Mouse (Mus musculus) limb, embryonic 14.5 days (tissue): ENCODE results near the gene B9d1. TPM values are rescaled to one million over a fixed set of nuclear protein-coding genes. Genes with fewer than 3 reads are reported as not detected.

Source experiments
- ATAC-seq: fragments of 200-750 bp; cut with Nextera tagmentation; 2 replicates; pipeline ENCODE4 v1.8.0; 2017; ENCODE audit warnings: low read depth, moderate number of reproducible peaks, moderate TSS enrichment; ENCODE audit not compliant: low FRiP score
- DNase-seq: peaks from one replicate; pipeline ENCODE4 v3.0.0-alpha.2; 2015; ENCODE audit warnings: low spot score
- H3K27ac ChIP-seq: fragments of 300-500 bp; sonication (generic); replicated peaks from 2 replicates; pipeline ENCODE4 v1.5.1; 2014; ENCODE audit warnings: low read depth, mild to moderate bottlenecking, low read length, moderate library complexity, mixed read lengths
- H3K27me3 ChIP-seq: fragments of 300-500 bp; sonication (generic); 2 replicates; pipeline ENCODE4 v1.6.1; 2014; ENCODE audit warnings: low read length, mixed read lengths; ENCODE audit not compliant: control insufficient read depth, insufficient read depth
- H3K36me3 ChIP-seq: fragments of 300-500 bp; sonication (generic); 2 replicates; pipeline ENCODE4 v1.6.1; 2014; ENCODE audit warnings: mild to moderate bottlenecking, low read length, moderate library complexity, mixed read lengths; ENCODE audit not compliant: control insufficient read depth, insufficient read depth
- H3K4me1 ChIP-seq: fragments of 300-500 bp; sonication (generic); 2 replicates; pipeline ENCODE4 v1.6.1; 2014; ENCODE audit warnings: antibody characterized with exemption, low read length, mixed read lengths; ENCODE audit not compliant: control insufficient read depth, insufficient read depth
- H3K4me2 ChIP-seq: fragments of 300-500 bp; sonication (generic); replicated peaks from 2 replicates; pipeline ENCODE4 v1.6.1; 2014; ENCODE audit warnings: low read depth, mild to moderate bottlenecking, low read length, moderate library complexity; ENCODE audit not compliant: severe bottlenecking
- H3K4me3 ChIP-seq: fragments of 300-500 bp; sonication (generic); replicated peaks from 2 replicates; pipeline ENCODE4 v1.5.1; 2014; ENCODE audit warnings: low read length
- H3K9ac ChIP-seq: fragments of 300-500 bp; sonication (generic); 2 replicates; pipeline ENCODE4 v1.6.1; 2014; ENCODE audit warnings: mild to moderate bottlenecking, low read depth, low read length, moderate library complexity; ENCODE audit not compliant: severe bottlenecking
- H3K9me3 ChIP-seq: fragments of 300-500 bp; sonication (generic); 2 replicates; pipeline ENCODE4 v1.6.1; 2016; ENCODE audit warnings: low read length; ENCODE audit not compliant: control insufficient read depth
- POLR2A ChIP-seq: fragments of 200-500 bp; IDR thresholded peaks from 2 replicates; pipeline ENCODE4 v1.8.0; 2012; ENCODE audit warnings: inconsistent platforms, mild to moderate bottlenecking, moderate library complexity, borderline replicate concordance; ENCODE audit not compliant: insufficient read depth, insufficient read length; ENCODE audit errors: extremely low read depth
- WGBS: fragments of 180-500 bp; shearing (Covaris S2); extraction: QIAGEN DNeasy Blood & Tissue Kit; methylation state at CpG from one replicate; pipeline ENCODE4 v1.1.7; 2014; 5-methylcytosine and 5-hydroxymethylcytosine counted together
- polyA plus RNA-seq, 2 experiments: library from polyadenylated mRNA; depleted of rRNA in 1 of 2; stranded (reverse) in 1 of 2; unstranded in 1 of 2; fragments of >200 nt; fragmentation: Nextera tagmentation in 1 of 2; extraction: Ambion mirVana in 1 of 2; gene quantifications; 2 replicates each; pipeline versions ENCODE4 v1.2.1 to v1.2.3; 2012 to 2014

The B9d1 gene
- polyA plus RNA-seq, 2 experiments, result 28.2 to 37.2 TPM

DNA sequence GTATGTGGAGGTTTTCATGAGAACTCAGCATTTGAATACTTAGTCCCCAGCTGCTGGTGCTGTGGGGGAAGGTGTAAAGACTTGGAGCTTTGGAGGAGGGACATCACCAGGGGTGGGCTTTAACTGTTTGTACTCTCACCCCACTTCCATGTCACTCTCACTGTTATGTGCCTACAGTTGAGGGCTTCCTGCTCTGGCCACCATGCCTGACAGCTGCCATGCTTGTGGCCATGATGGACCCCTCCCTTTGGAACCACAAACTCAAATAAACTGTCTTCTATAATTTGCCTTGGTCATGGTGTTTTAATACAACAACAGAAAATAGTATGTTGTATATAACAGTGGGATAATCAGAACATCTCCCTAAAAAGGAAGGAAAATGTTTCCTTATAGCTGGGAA lies 34.1 kb upstream of the B9d1 start:
- no peaks in the 10 kb centered on the region for H3K4me1 ChIP-seq
- H3K36me3 ChIP-seq, result no peaks in the 10 kb centered on the region
- DNase-seq, result no peak
- no peak overlapping the region for H3K4me3 ChIP-seq
- no peaks in the 10 kb centered on the region for H3K9me3 ChIP-seq
- TF ChIP-seq POLR2A, result no peak
- H3K4me2 ChIP-seq, result no peak overlapping the region
- no peak overlapping the region for H3K27ac ChIP-seq
- no peak overlapping the region for H3K9ac ChIP-seq
- H3K27me3 ChIP-seq, result no peaks in the 10 kb centered on the region
- ATAC-seq, result no peak

DNA sequence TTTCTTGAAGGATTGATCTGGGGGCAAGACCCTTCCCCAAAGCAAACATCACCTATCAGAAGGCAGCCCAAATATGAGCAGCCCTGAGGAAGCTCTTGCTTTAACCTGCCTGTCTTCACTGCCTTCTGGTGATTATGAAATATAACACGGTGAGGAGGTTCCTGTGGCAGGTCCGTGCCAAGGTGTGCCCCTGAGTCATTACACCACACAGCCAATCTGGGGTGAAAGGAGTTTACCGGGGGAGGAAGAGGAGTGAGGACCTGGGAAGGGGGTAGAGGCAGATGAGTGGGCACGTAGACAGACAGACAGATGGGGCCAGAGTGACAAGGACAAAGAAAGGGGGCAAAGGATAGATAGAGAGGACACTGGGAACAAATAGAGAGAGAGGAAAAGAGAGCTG lies 31.3 kb upstream of the B9d1 start:
- no peak for DNase-seq
- H3K4me3 ChIP-seq, result no peak overlapping the region
- no peak overlapping the region for H3K27ac ChIP-seq
- H3K36me3 ChIP-seq, result no peaks in the 10 kb centered on the region
- no peak for TF ChIP-seq POLR2A
- H3K27me3 ChIP-seq, result no peaks in the 10 kb centered on the region
- H3K9ac ChIP-seq, result no peak overlapping the region
- no peaks in the 10 kb centered on the region for H3K9me3 ChIP-seq
- no peak for ATAC-seq
- H3K4me1 ChIP-seq, result peaks cover 7% of the 10 kb centered on the region; the same call in 1 of the 2 replicates
- H3K4me2 ChIP-seq, result no peak overlapping the region
- 68% methylated on average over 4 of the region's 4 CpGs for WGBS

DNA sequence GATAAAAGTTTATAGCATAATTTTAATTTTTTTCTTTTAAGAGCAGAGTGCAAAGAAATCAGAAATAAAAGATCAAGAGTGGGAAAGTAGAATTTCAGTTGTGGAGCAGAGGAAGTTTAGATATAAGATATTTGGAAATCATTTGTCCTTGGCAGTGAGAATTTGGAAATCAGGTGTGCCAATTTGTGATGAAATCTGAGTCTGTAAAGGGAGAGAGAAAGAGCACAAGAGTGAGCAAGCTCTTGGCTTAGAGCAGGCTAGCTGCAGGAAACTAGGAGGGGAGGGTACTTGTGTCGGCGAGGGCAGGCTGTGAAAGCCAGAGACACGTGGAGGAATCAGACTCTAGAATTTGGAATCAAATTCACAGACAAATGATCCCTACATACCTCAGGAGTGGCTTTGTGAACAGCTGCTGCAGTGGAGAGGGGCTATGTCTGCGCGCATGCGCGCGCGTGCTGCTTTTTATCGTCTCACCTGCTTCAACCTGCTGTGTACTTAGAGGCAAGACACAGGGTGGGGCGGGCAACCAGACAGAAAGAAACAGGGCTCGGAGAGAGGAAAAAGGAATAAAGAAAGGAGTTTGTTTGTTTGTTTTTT lies 28.1 kb upstream of the B9d1 start:
- no peak for TF ChIP-seq POLR2A
- 46% methylated on average over 12 of the region's 12 CpGs for WGBS
- Histone ChIP-seq H3K4me1 (peaks cover 11% of the 10 kb centered on the region; the same call in 1 of the 2 replicates), H3K36me3 (no peaks in the 10 kb centered on the region), H3K27me3 (no peaks in the 10 kb centered on the region), H3K9ac (no peak overlapping the region), H3K4me2 (peak overlapping the region; percentile 8; the same call in 1 of the 2 replicates), H3K27ac (no peak overlapping the region), H3K9me3 (no peaks in the 10 kb centered on the region), H3K4me3 (no peak overlapping the region)
- DNase-seq (peak; percentile 60), ATAC-seq (0 out of 2 replicates have a peak, but pooled peaks have one; percentile 53)

DNA sequence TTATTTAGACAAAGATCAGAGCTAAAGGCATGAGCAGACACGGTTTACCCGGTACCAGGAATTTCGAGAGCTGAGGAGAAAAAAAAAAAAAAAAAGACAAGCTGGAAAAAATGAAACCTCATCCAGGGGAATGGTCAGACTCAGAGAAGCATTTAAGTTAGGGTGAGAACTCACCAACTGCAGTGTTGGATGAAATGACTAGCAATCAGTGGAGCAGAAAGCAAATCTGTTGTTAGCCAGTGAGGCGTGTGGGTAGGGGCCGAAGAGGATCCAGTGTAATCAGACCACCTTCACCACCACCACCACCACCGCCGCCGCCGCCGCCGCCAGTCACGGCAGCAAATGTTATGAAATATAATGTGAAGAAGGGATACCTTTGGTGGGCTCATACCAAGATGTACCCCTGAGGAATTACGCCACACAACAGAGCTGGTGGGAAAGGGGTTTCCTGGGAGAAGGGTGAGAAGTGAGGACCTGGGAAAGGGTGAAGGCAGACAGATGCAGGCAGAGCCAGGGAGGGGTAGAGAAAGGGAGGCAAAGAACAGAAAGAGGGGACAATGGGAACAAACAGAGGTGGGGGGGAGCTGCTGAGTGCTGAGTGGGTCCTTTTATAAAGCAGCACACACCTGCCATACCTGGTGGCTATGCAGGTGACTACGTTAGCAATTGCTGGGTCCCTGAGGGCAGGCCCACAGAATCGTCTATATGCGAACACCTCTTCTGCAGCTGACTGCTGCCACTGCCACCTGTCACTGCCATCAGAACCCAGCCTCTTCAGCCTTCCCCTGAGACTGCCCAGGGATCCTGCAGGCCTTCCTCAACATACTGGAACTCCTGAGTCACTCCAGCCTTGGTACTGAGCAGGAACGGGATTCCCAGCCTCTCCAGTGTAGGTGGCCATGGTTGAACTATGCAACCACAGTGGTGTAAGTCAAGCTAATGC lies 27.1 kb upstream of the B9d1 start:
- no peak for TF ChIP-seq POLR2A
- H3K36me3 ChIP-seq, result no peaks in the 10 kb centered on the region
- H3K9ac ChIP-seq, result no peak overlapping the region
- H3K9me3 ChIP-seq, result no peaks in the 10 kb centered on the region
- DNase-seq, result no peak
- WGBS, result 64% methylated on average over 17 of the region's 17 CpGs
- H3K27me3 ChIP-seq, result no peaks in the 10 kb centered on the region
- H3K27ac ChIP-seq, result no peak overlapping the region
- ATAC-seq, result no peak
- H3K4me2 ChIP-seq, result no peak overlapping the region
- no peak overlapping the region for H3K4me3 ChIP-seq
- peaks cover 11% of the 10 kb centered on the region; the same call in 1 of the 2 replicates for H3K4me1 ChIP-seq

DNA sequence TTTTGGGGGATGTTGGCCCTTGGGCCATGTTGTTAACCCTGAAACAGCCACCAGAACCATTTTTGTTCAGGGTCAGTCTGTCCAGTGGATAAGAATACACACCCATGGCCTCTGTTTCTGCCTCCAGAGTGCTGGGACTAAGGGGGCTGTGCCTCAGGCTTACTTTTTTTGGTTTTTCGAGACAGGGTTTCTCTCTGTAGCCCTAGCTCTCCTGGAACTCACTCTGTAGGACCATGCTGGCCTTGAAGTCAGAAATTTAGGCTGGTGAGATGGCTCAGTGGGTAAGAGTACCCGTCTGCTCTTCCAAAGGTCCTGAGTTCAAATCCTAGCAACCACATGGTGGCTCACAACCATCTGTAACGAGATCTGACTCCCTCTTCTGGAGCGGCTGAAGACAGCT lies 26.2 kb upstream of the B9d1 start:
- ATAC-seq (no peak), DNase-seq (no peak)
- no peak overlapping the region for H3K4me2 ChIP-seq
- H3K27me3 ChIP-seq, result no peaks in the 10 kb centered on the region
- no peak for TF ChIP-seq POLR2A
- no peaks in the 10 kb centered on the region for H3K9me3 ChIP-seq
- H3K4me3 ChIP-seq, result no peak overlapping the region
- WGBS, result 86% methylated on average over 4 of the region's 4 CpGs
- H3K9ac ChIP-seq, result no peak overlapping the region
- H3K4me1 ChIP-seq, result peaks cover 20% of the 10 kb centered on the region
- H3K36me3 ChIP-seq, result no peaks in the 10 kb centered on the region
- H3K27ac ChIP-seq, result no peak overlapping the region
